Mouse (Mus musculus): ENCODE measurements around the gene Rrbp1. TPM values are rescaled to one million over a fixed set of nuclear protein-coding genes. Genes with fewer than 3 reads are reported as not detected.

Gene Rrbp1
- total and polyA plus RNA-seq, 3 experiments = 56.7 to 128 (median 127) TPM

DNA sequence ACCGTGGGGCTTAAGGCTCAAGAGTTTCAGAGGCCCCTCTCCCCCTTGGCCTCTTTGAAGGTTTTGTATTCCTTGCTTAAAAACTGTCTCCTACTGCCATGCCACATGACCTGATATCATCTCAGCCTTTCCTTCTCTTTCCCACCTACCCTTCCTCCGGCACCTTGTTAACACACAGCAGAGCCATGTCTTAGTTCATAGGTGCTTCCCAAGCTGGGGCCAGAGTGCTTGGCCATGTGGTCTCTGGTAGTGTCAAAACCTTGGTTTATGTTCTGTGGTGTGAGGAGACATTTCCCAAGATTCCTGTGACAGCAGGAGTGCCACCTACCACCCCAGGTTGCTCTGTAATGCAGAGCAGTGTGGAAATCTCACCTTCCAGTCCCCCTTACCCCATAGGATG lies 64.7 kb downstream of the Rrbp1 start:
- peaks cover 0 to 4% of the 10 kb centered on the region in 2 experiments; a peak in 1 of 4 replicates for H3K36me3 ChIP-seq (ENCODE audit: control insufficient read depth in 1 of 2, insufficient read depth in 2 of 2, low read length in 2 of 2)
- no peak overlapping the region for H3K4me3 ChIP-seq (ENCODE audit: control insufficient read depth in 1 of 2, insufficient read depth in 1 of 2, low read depth in 2 of 2, low read length in 2 of 2)
- TF ChIP-seq USF2 (IDR thresholded peaks at IDR 0.05; ENCODE audit: borderline replicate concordance in 1 of 2, insufficient read depth in 1 of 2, low read depth in 1 of 2, low read length in 2 of 2) = no peak
- TF ChIP-seq NRF1 (IDR thresholded peaks at IDR 0.05; ENCODE audit: insufficient read depth, low read depth, low read length, poor library complexity, severe bottlenecking) = no peak
- no peak for TF ChIP-seq BHLHE40 (IDR thresholded peaks at IDR 0.05; ENCODE audit: borderline replicate concordance, low read depth, low read length)
- no peak for TF ChIP-seq MAZ (IDR thresholded peaks at IDR 0.05; ENCODE audit: low read depth, low read length)
- TF ChIP-seq POLR2AphosphoS2 (IDR thresholded peaks at IDR 0.05; ENCODE audit: low read length) = no peak
- TF ChIP-seq ELF1 (IDR thresholded peaks at IDR 0.05; ENCODE audit: low read depth, low read length) = no peak
- no peak for TF ChIP-seq ZMIZ1 (IDR thresholded peaks at IDR 0.05; ENCODE audit: low read depth, low read length)
- TF ChIP-seq SMC3 (IDR thresholded peaks at IDR 0.05; ENCODE audit: low read depth, low read length) = no peak
- TF ChIP-seq RAD21 (IDR thresholded peaks at IDR 0.05; ENCODE audit: low read depth, low read length) = no peak
- no peak for TF ChIP-seq MEF2A (IDR thresholded peaks at IDR 0.05; ENCODE audit: extremely low read depth, insufficient replicate concordance, low read depth, low read length, poor library complexity, severe bottlenecking)
- TF ChIP-seq ZNF384 (IDR thresholded peaks at IDR 0.05; ENCODE audit: low read depth, low read length) = no peak
- no peak for TF ChIP-seq POLR2AphosphoS5 (IDR thresholded peaks at IDR 0.05; ENCODE audit: borderline replicate concordance, low read depth, low read length)
- no peaks in the 10 kb centered on the region for H3K4me1 ChIP-seq (ENCODE audit: control insufficient read depth in 1 of 2, insufficient read depth in 2 of 2, low read length in 2 of 2)
- no peaks in the 10 kb centered on the region for H3K27me3 ChIP-seq (ENCODE audit: control insufficient read depth in 1 of 2, insufficient read depth in 2 of 2, low read length in 2 of 2)
- no peaks in the 10 kb centered on the region for H3K9me3 ChIP-seq (replicated peaks; ENCODE audit: insufficient read depth, low read length)
- H3K79me2 ChIP-seq (ENCODE audit: control insufficient read depth, insufficient read depth, low read length, poor library complexity) = no peaks in the 10 kb centered on the region
- H3K9ac ChIP-seq (ENCODE audit: control insufficient read depth, low read depth, low read length, poor library complexity, severe bottlenecking) = no peak overlapping the region
- DNase-seq (ENCODE audit: low read depth, low spot score) = no peak
- no peak overlapping the region for H3K27ac ChIP-seq (ENCODE audit: control insufficient read depth, low read depth, low read length)

DNA sequence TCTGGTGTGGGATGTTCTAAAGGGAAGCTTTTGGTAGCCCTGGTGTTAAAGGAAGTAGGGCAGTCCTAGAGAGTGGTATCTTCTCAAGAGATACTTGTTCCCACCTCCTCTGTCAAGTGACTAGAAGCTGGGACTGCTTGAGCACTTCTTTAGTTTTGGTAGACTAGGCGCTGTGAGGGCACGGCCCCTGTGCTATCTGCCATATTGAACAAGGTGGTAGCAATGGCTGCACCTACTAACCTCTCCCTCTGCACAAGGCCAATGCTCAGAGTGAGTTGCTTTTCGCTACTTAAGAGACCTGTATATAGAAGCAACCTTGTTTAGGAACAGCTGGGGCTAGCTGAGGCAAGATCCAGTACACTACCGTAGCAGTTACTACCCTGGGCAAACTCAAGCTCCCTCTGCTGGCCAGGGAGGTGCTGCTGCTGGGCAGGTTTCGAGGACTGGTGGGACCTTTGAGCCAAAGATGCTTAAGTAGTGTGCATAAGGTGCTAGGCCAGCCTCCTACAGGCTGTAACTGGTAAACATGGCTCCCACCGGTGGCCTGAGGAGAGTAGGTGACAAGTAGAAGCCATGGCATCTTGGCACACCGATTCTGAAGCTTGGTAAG lies 65.5 kb downstream of the Rrbp1 start:
- H3K4me1 ChIP-seq (ENCODE audit: control insufficient read depth in 1 of 2, insufficient read depth in 2 of 2, low read length in 2 of 2) = no peaks in the 10 kb centered on the region
- DNase-seq (ENCODE audit: low read depth, low spot score) = peak; percentile 34
- no peaks in the 10 kb centered on the region for H3K9me3 ChIP-seq (replicated peaks; ENCODE audit: insufficient read depth, low read length)
- no peak overlapping the region for H3K9ac ChIP-seq (ENCODE audit: control insufficient read depth, low read depth, low read length, poor library complexity, severe bottlenecking)
- no peak for TF ChIP-seq NELFE (IDR thresholded peaks at IDR 0.05; ENCODE audit: low read depth, low read length)
- TF ChIP-seq CTCF (IDR thresholded peaks at IDR 0.05 in 2 of 3, conservative IDR thresholded peaks at IDR 0.05 in 1 of 3; ENCODE audit: control insufficient read depth in 1 of 3, insufficient read depth in 1 of 3, low read depth in 2 of 3, low read length in 3 of 3, poor library complexity in 1 of 3, severe bottlenecking in 1 of 3) = peak; percentile 44 to 61 (median 50)
- no peak for TF ChIP-seq MYB (IDR thresholded peaks at IDR 0.05; ENCODE audit: low read depth, low read length)
- TF ChIP-seq SMC3 (IDR thresholded peaks at IDR 0.05; ENCODE audit: low read depth, low read length) = peak; percentile 39
- TF ChIP-seq JUND (IDR thresholded peaks at IDR 0.05; ENCODE audit: low read depth, low read length) = no peak
- H3K27me3 ChIP-seq (ENCODE audit: control insufficient read depth in 1 of 2, insufficient read depth in 2 of 2, low read length in 2 of 2) = no peaks in the 10 kb centered on the region
- no peaks in the 10 kb centered on the region for H3K79me2 ChIP-seq (ENCODE audit: control insufficient read depth, insufficient read depth, low read length, poor library complexity)
- H3K36me3 ChIP-seq (ENCODE audit: control insufficient read depth in 1 of 2, insufficient read depth in 2 of 2, low read length in 2 of 2) = peaks cover 0 to 4% of the 10 kb centered on the region in 2 experiments; a peak in 1 of 4 replicates
- H3K4me3 ChIP-seq (ENCODE audit: control insufficient read depth in 1 of 2, insufficient read depth in 1 of 2, low read depth in 2 of 2, low read length in 2 of 2) = no peak overlapping the region
- H3K27ac ChIP-seq (ENCODE audit: control insufficient read depth, low read depth, low read length) = no peak overlapping the region
